Mouse (Mus musculus): Measurements from ENCODE around the gene Slc25a5.

The Slc25a5 gene

GRCm38 (mm10) chrX:36839391-36839790 is 43.9 kb downstream of the Slc25a5 start:
- DNase-seq: peak; percentile 68 to 69

- no peak for DNase-seq
Measured at GRCm38 (mm10) chrX:36841698-36842097, 46.2 kb downstream of the Slc25a5 start.

GRCm38 (mm10) chrX:36843346-36843990 is 48.0 kb downstream of the Slc25a5 start:
- no peak for DNase-seq

GRCm38 (mm10) chrX:36847152-36847551 is 51.7 kb downstream of the Slc25a5 start:
- DNase-seq: no peak

Measured in kidney, postnatal 25 days (tissue).